Mouse (Mus musculus) embryonic facial prominence, embryonic 13.5 days (tissue): ENCODE measurements around the gene Zfp970. TPM values are rescaled to one million over a fixed set of nuclear protein-coding genes. Genes with fewer than 3 reads are reported as not detected.
"Not testable (repeated sequence)": the region's sequence is repeated elsewhere in the genome, so short reads cannot be mapped to it uniquely, and the experiment has no call there.

Experiments used
- ATAC-seq: fragments of 200-750 bp; cut with Nextera tagmentation; 2 replicates; pipeline ENCODE4 v1.8.0; 2017; ENCODE audit warnings: low read depth; ENCODE audit not compliant: insufficient number of reproducible peaks, insufficient read depth, low FRiP score, low TSS enrichment
- H3K27ac ChIP-seq: fragments of 300-500 bp; sonication (generic); 2 replicates; pipeline ENCODE4 v1.5.1; 2015; ENCODE audit warnings: moderate library complexity, mild to moderate bottlenecking, inconsistent platforms
- H3K27me3 ChIP-seq: fragments of 300-500 bp; sonication (generic); 2 replicates; pipeline ENCODE4 v1.6.1; 2015; ENCODE audit warnings: mild to moderate bottlenecking, inconsistent platforms
- H3K36me3 ChIP-seq: fragments of 300-500 bp; sonication (generic); 2 replicates; pipeline ENCODE4 v1.6.1; 2015; ENCODE audit warnings: mild to moderate bottlenecking, inconsistent platforms
- H3K4me1 ChIP-seq: fragments of 300-500 bp; sonication (generic); 2 replicates; pipeline ENCODE4 v1.6.1; 2015; ENCODE audit warnings: inconsistent platforms
- H3K4me2 ChIP-seq: fragments of 300-500 bp; sonication (generic); 2 replicates; pipeline ENCODE4 v1.6.1; 2015; ENCODE audit warnings: moderate library complexity, mild to moderate bottlenecking, inconsistent platforms
- H3K4me3 ChIP-seq: fragments of 300-500 bp; sonication (generic); 2 replicates; pipeline ENCODE4 v1.5.1; 2015; ENCODE audit warnings: mild to moderate bottlenecking, inconsistent platforms
- H3K9ac ChIP-seq: fragments of 300-500 bp; sonication (generic); 2 replicates; pipeline ENCODE4 v1.6.1; 2015; ENCODE audit warnings: mild to moderate bottlenecking, inconsistent platforms
- H3K9me3 ChIP-seq: fragments of 300-500 bp; sonication (generic); 2 replicates; pipeline ENCODE4 v1.6.1; 2016; ENCODE audit warnings: inconsistent platforms
- WGBS: fragments of 180-500 bp; shearing (Covaris S2); methylation state at CpG from one replicate; pipeline ENCODE4 v1.1.7; 2015; ENCODE audit warnings: mixed read lengths; 5-methylcytosine and 5-hydroxymethylcytosine counted together
- polyA plus RNA-seq: library from polyadenylated mRNA; unstranded; fragments of >200 nt; fragmentation: Nextera tagmentation; extraction: Ambion mirVana; gene quantifications from 2 replicates; pipeline ENCODE4 v1.2.1, GENCODE M21; 2015

Gene Zfp970
- polyA plus RNA-seq, 1 experiment from 2014 or later: 14.1 TPM

GRCm38 (mm10) chr2:177518354-177518753, 53.8 kb downstream of the Zfp970 start:
- 85% methylated on average over 7 of the region's 7 CpGs for WGBS
- not testable (repeated sequence) for H3K9ac ChIP-seq, H3K4me3 ChIP-seq, H3K36me3 ChIP-seq, H3K9me3 ChIP-seq, H3K4me2 ChIP-seq, H3K27ac ChIP-seq, ATAC-seq, H3K27me3 ChIP-seq, H3K4me1 ChIP-seq

GRCm38 (mm10) chr2:177518960-177519359, 54.4 kb downstream of the Zfp970 start:
- H3K27ac ChIP-seq, H3K4me1 ChIP-seq, H3K9me3 ChIP-seq, H3K36me3 ChIP-seq, H3K9ac ChIP-seq, H3K27me3 ChIP-seq, ATAC-seq, H3K4me2 ChIP-seq, H3K4me3 ChIP-seq: not testable (repeated sequence)
- 85% methylated on average over 1 of the region's 1 CpGs for WGBS

- no peaks in the 10 kb centered on the region for H3K27me3 ChIP-seq
- 77% methylated on average over 8 of the region's 8 CpGs for WGBS
Measured at GRCm38 (mm10) chr2:177520035-177520434, 55.5 kb downstream of the Zfp970 start.

GRCm38 (mm10) chr2:177523061-177523460, 58.5 kb downstream of the Zfp970 start:
- H3K4me2 ChIP-seq: no peak overlapping the region
- ATAC-seq: no peak
- peaks cover 6% of the 10 kb centered on the region for H3K9me3 ChIP-seq
- no peaks in the 10 kb centered on the region for H3K27me3 ChIP-seq
- no peak overlapping the region for H3K9ac ChIP-seq
- no peak overlapping the region for H3K27ac ChIP-seq
- no peaks in the 10 kb centered on the region for H3K4me1 ChIP-seq
- WGBS: 90% methylated on average over 20 of the region's 20 CpGs
- no peak overlapping the region for H3K4me3 ChIP-seq
- no peaks in the 10 kb centered on the region for H3K36me3 ChIP-seq

More at GRCm38 (mm10) chr2:177520035-177520434, 55.5 kb downstream of the Zfp970 start:
- no peak overlapping the region for H3K27ac ChIP-seq
- no peaks in the 10 kb centered on the region for H3K4me1 ChIP-seq
- no peaks in the 10 kb centered on the region for H3K36me3 ChIP-seq
- H3K9me3 ChIP-seq: peaks cover 6% of the 10 kb centered on the region
- ATAC-seq: no peak
- H3K4me2 ChIP-seq: no peak overlapping the region
- H3K4me3 ChIP-seq: no peak overlapping the region
- H3K9ac ChIP-seq: no peak overlapping the region

- not testable (repeated sequence) for H3K27me3 ChIP-seq, H3K4me3 ChIP-seq, H3K4me2 ChIP-seq, ATAC-seq, H3K36me3 ChIP-seq, H3K27ac ChIP-seq, H3K4me1 ChIP-seq, H3K9ac ChIP-seq, H3K9me3 ChIP-seq
- WGBS: 87% methylated on average over 6 of the region's 6 CpGs
Measured at GRCm38 (mm10) chr2:177523674-177524073, 59.1 kb downstream of the Zfp970 start.

- H3K4me3 ChIP-seq, H3K4me1 ChIP-seq, H3K4me2 ChIP-seq, ATAC-seq, H3K9ac ChIP-seq, H3K36me3 ChIP-seq, H3K27me3 ChIP-seq, H3K27ac ChIP-seq, H3K9me3 ChIP-seq: not testable (repeated sequence)
- WGBS: 93% methylated on average over 16 of the region's 16 CpGs
Measured at GRCm38 (mm10) chr2:177524171-177524570, 59.6 kb downstream of the Zfp970 start.

Other genes starting within 250 kb of the Zfp970 start
- gene Gm14409, start 197.7 kb upstream of the Zfp970 start, polyA plus RNA-seq: not detected in 2 replicates
- 0.28 and 0.34 TPM in 2 replicates for gene Gm14412, start 140.4 kb upstream of the Zfp970 start, polyA plus RNA-seq
- gene Gm14418, start 66.4 kb upstream of the Zfp970 start, polyA plus RNA-seq: 8.9 and 15.0 TPM in 2 replicates
- 4.8 and 7.9 TPM in 2 replicates for gene Gm14403, start 33.5 kb downstream of the Zfp970 start, polyA plus RNA-seq
- 0.15 TPM in 1 of 2 replicates, not detected in the other for gene Gm14406, start 113.5 kb downstream of the Zfp970 start, polyA plus RNA-seq